Mouse (Mus musculus): ENCODE measurements around the gene Acvr1b. TPM values are rescaled to one million over a fixed set of nuclear protein-coding genes. Genes with fewer than 3 reads are reported as not detected.

Acvr1b gene
- polyA plus RNA-seq, 1 experiment = 3.8 TPM

GRCm38 (mm10) chr15:101191459-101192259 lies 17.8 kb downstream of the Acvr1b start:
- no peak overlapping the region for H3ac ChIP-seq (ENCODE audit: control insufficient read depth, insufficient read length, low read depth)
- TF ChIP-seq CTCF (IDR thresholded peaks at IDR 0.05; ENCODE audit: control insufficient read depth, insufficient read depth, insufficient read length) (no peak), FOSL1 (IDR thresholded peaks at IDR 0.05; ENCODE audit: insufficient read depth, low read length, poor library complexity, severe bottlenecking) (no peak), USF1 (IDR thresholded peaks at IDR 0.05; ENCODE audit: low read depth) (no peak), MYOG (IDR thresholded peaks at IDR 0.05; ENCODE audit: control insufficient read depth, extremely low read depth, insufficient read length) (no peak), MYOD1 (IDR thresholded peaks at IDR 0.05; ENCODE audit: control insufficient read depth, insufficient read length, low read depth) (no peak), CEBPB (IDR thresholded peaks at IDR 0.05; ENCODE audit: low read depth) (no peak), MAX (IDR thresholded peaks at IDR 0.05) (no peak)
- H3K79me3 ChIP-seq (ENCODE audit: low read depth) = no peaks in the 10 kb centered on the region

GRCm38 (mm10) chr15:101192260-101192640 lies 18.4 kb downstream of the Acvr1b start:
- Histone ChIP-seq H3K79me2 (ENCODE audit: control insufficient read depth, insufficient read depth) (no peaks in the 10 kb centered on the region), H3ac (ENCODE audit: control insufficient read depth, insufficient read length, low read depth) (no peak overlapping the region), H3K36me3 (ENCODE audit: control insufficient read depth, insufficient read depth) (no peaks in the 10 kb centered on the region), H3K4me3 (ENCODE audit: insufficient read depth, poor library complexity, severe bottlenecking) (no peak overlapping the region), H3K27me3 (ENCODE audit: control insufficient read depth, insufficient read depth, insufficient read length) (no peaks in the 10 kb centered on the region), H3K79me3 (ENCODE audit: low read depth) (no peaks in the 10 kb centered on the region)
- no peak for TF ChIP-seq MYOD1 (IDR thresholded peaks at IDR 0.05; ENCODE audit: control insufficient read depth, insufficient read length, low read depth)

More at GRCm38 (mm10) chr15:101191459-101192259, 17.8 kb downstream of the Acvr1b start:
- H3K4me3 ChIP-seq (ENCODE audit: insufficient read depth, poor library complexity, severe bottlenecking) = no peak overlapping the region
- no peaks in the 10 kb centered on the region for H3K79me2 ChIP-seq (ENCODE audit: control insufficient read depth, insufficient read depth)
- H3K36me3 ChIP-seq (ENCODE audit: control insufficient read depth, insufficient read depth) = no peaks in the 10 kb centered on the region
- no peaks in the 10 kb centered on the region for H3K27me3 ChIP-seq (ENCODE audit: control insufficient read depth, insufficient read depth, insufficient read length)

GRCm38 (mm10) chr15:101192651-101193050 lies 18.8 kb downstream of the Acvr1b start:
- no peaks in the 10 kb centered on the region for H3K79me3 ChIP-seq (ENCODE audit: low read depth)
- TF ChIP-seq USF1 (IDR thresholded peaks at IDR 0.05; ENCODE audit: low read depth) = no peak

GRCm38 (mm10) chr15:101193971-101194370 lies 20.1 kb downstream of the Acvr1b start:
- H3K27me3 ChIP-seq (ENCODE audit: control insufficient read depth, insufficient read depth, insufficient read length) = no peaks in the 10 kb centered on the region
- no peak overlapping the region for H3ac ChIP-seq (ENCODE audit: control insufficient read depth, insufficient read length, low read depth)
- no peak for TF ChIP-seq USF1 (IDR thresholded peaks at IDR 0.05; ENCODE audit: low read depth)
- H3K79me2 ChIP-seq (ENCODE audit: control insufficient read depth, insufficient read depth) = no peaks in the 10 kb centered on the region
- H3K36me3 ChIP-seq (ENCODE audit: control insufficient read depth, insufficient read depth) = no peaks in the 10 kb centered on the region
- H3K79me3 ChIP-seq (ENCODE audit: low read depth) = no peaks in the 10 kb centered on the region
- H3K4me3 ChIP-seq (ENCODE audit: insufficient read depth, poor library complexity, severe bottlenecking) = no peak overlapping the region

More at GRCm38 (mm10) chr15:101192651-101193050, 18.8 kb downstream of the Acvr1b start:
- Histone ChIP-seq H3K27me3 (ENCODE audit: control insufficient read depth, insufficient read depth, insufficient read length) (no peaks in the 10 kb centered on the region), H3ac (ENCODE audit: control insufficient read depth, insufficient read length, low read depth) (no peak overlapping the region), H3K4me3 (ENCODE audit: insufficient read depth, poor library complexity, severe bottlenecking) (no peak overlapping the region), H3K79me2 (ENCODE audit: control insufficient read depth, insufficient read depth) (no peaks in the 10 kb centered on the region), H3K36me3 (ENCODE audit: control insufficient read depth, insufficient read depth) (no peaks in the 10 kb centered on the region)

- H3K79me3 ChIP-seq (ENCODE audit: low read depth) = no peaks in the 10 kb centered on the region
- no peaks in the 10 kb centered on the region for H3K27me3 ChIP-seq (ENCODE audit: control insufficient read depth, insufficient read depth, insufficient read length)
- no peak for TF ChIP-seq FOSL1 (IDR thresholded peaks at IDR 0.05; ENCODE audit: insufficient read depth, low read length, poor library complexity, severe bottlenecking)
Observed at GRCm38 (mm10) chr15:101194951-101195823, 21.3 kb downstream of the Acvr1b start.

GRCm38 (mm10) chr15:101196079-101196795 lies 22.4 kb downstream of the Acvr1b start:
- Histone ChIP-seq H3K79me2 (ENCODE audit: control insufficient read depth, insufficient read depth) (no peaks in the 10 kb centered on the region), H3K27me3 (ENCODE audit: control insufficient read depth, insufficient read depth, insufficient read length) (no peaks in the 10 kb centered on the region), H3K79me3 (ENCODE audit: low read depth) (no peaks in the 10 kb centered on the region), H3K36me3 (ENCODE audit: control insufficient read depth, insufficient read depth) (no peaks in the 10 kb centered on the region), H3K4me3 (ENCODE audit: insufficient read depth, poor library complexity, severe bottlenecking) (no peak overlapping the region), H3ac (ENCODE audit: control insufficient read depth, insufficient read length, low read depth) (no peak overlapping the region)
- TF ChIP-seq CEBPB (IDR thresholded peaks at IDR 0.05; ENCODE audit: low read depth) (no peak), MAX (IDR thresholded peaks at IDR 0.05) (no peak), CTCF (IDR thresholded peaks at IDR 0.05; ENCODE audit: control insufficient read depth, insufficient read depth, insufficient read length) (no peak), MYOD1 (IDR thresholded peaks at IDR 0.05; ENCODE audit: control insufficient read depth, insufficient read length, low read depth) (no peak), USF1 (IDR thresholded peaks at IDR 0.05; ENCODE audit: low read depth) (no peak), MYOG (IDR thresholded peaks at IDR 0.05; ENCODE audit: control insufficient read depth, extremely low read depth, insufficient read length) (no peak), FOSL1 (IDR thresholded peaks at IDR 0.05; ENCODE audit: insufficient read depth, low read length, poor library complexity, severe bottlenecking) (no peak)

More at GRCm38 (mm10) chr15:101194951-101195823, 21.3 kb downstream of the Acvr1b start:
- Histone ChIP-seq H3K36me3 (ENCODE audit: control insufficient read depth, insufficient read depth) (no peaks in the 10 kb centered on the region), H3K79me2 (ENCODE audit: control insufficient read depth, insufficient read depth) (no peaks in the 10 kb centered on the region), H3ac (ENCODE audit: control insufficient read depth, insufficient read length, low read depth) (no peak overlapping the region), H3K4me3 (ENCODE audit: insufficient read depth, poor library complexity, severe bottlenecking) (no peak overlapping the region)

All from C2C12 (cell line).